Mouse (Mus musculus): Measurements from ENCODE around the gene Lrrc58.

DNA sequence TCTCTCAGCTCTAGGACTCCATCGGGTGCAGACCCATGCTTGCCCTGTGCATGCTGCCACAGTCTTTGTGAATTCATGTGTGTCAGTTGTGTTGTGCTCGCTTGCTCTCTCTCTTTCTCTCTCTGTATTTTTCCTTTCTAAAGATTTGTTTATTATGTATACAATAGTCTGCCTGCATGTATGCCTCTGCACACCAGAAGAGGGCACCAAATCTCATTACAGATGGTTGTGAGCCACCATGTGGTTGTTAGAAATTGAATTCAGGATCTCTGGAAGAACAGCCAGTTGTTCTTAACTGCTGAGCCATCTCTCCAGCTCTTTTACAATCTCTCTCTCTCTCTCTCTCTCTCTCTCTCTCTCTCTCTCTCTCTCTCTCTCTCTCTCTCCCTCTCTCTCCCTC, 66.7 kb downstream of the Lrrc58 start:
- no peak for TF ChIP-seq CTCF (IDR thresholded peaks at IDR 0.05; ENCODE audit: borderline replicate concordance, insufficient read depth, low read depth, low read length)
- no peak for TF ChIP-seq POLR2A (IDR thresholded peaks at IDR 0.05; ENCODE audit: borderline replicate concordance, insufficient read depth, low read length)
